Mouse (Mus musculus) limb, embryonic 13.5 days (tissue): ENCODE data around the gene AL607142.1. TPM values are rescaled to one million over a fixed set of nuclear protein-coding genes. Genes with fewer than 3 reads are reported as not detected.

Experiments
- ATAC-seq: fragments of 200-750 bp; cut with Nextera tagmentation; 2 replicates; pipeline ENCODE4 v1.8.0; 2017; ENCODE audit warnings: low read depth, moderate number of reproducible peaks, moderate TSS enrichment; ENCODE audit not compliant: low FRiP score
- H3K27ac ChIP-seq: fragments of 300-500 bp; sonication (generic); 2 replicates; pipeline ENCODE4 v1.5.1; 2015; ENCODE audit warnings: inconsistent platforms, mild to moderate bottlenecking, moderate library complexity
- H3K27me3 ChIP-seq: fragments of 300-500 bp; sonication (generic); 2 replicates; pipeline ENCODE4 v1.6.1; 2015; ENCODE audit warnings: mild to moderate bottlenecking, inconsistent platforms
- H3K36me3 ChIP-seq: fragments of 300-500 bp; sonication (generic); 2 replicates; pipeline ENCODE4 v1.6.1; 2015; ENCODE audit warnings: inconsistent platforms, mild to moderate bottlenecking, moderate library complexity
- H3K4me1 ChIP-seq: fragments of 300-500 bp; sonication (generic); 2 replicates; pipeline ENCODE4 v1.6.1; 2015; ENCODE audit warnings: inconsistent platforms
- H3K4me2 ChIP-seq: fragments of 300-500 bp; sonication (generic); replicated peaks from 2 replicates; pipeline ENCODE4 v1.6.1; 2015; ENCODE audit warnings: inconsistent platforms, mild to moderate bottlenecking, moderate library complexity
- H3K4me3 ChIP-seq: fragments of 300-500 bp; sonication (generic); 2 replicates; pipeline ENCODE4 v1.5.1; 2015; ENCODE audit warnings: moderate library complexity, mild to moderate bottlenecking, inconsistent platforms
- H3K9ac ChIP-seq: fragments of 300-500 bp; sonication (generic); 2 replicates; pipeline ENCODE4 v1.6.1; 2015; ENCODE audit warnings: mild to moderate bottlenecking, inconsistent platforms
- H3K9me3 ChIP-seq: fragments of 300-500 bp; sonication (generic); 2 replicates; pipeline ENCODE4 v1.6.1; 2016; ENCODE audit warnings: inconsistent platforms
- WGBS: fragments of 180-500 bp; shearing (Covaris S2); methylation state at CpG from one replicate; pipeline ENCODE4 v1.1.7; 2015; 5-methylcytosine and 5-hydroxymethylcytosine counted together
- polyA plus RNA-seq: library from polyadenylated mRNA; unstranded; fragments of >200 nt; fragmentation: Nextera tagmentation; extraction: Ambion mirVana; gene quantifications from 2 replicates; pipeline ENCODE4 v1.2.1, GENCODE M21; 2015

Gene AL607142.1
- polyA plus RNA-seq, 1 experiment from 2014 or later: not detected

DNA sequence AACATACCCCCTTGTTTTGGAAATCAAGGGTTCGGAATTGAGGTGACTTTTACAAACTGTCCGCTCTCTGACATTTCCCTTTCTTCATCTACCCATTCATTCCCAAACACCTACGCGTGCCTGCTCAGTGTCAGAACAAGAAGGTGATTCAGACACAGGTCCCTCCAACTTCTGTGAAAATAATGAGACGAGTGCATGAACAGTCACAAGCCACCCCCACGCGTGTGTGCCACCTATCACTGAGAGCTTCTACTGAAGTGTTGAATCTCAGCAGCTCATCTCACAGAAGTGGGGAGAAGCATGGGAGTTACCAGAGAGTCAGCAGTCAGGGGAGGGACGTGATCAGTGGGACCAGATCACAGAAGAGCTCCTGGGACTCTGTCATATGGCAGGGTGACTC, 12.5 kb downstream of the AL607142.1 start:
- ATAC-seq: no peak
- H3K4me3 ChIP-seq: no peak overlapping the region
- peaks cover 9% of the 10 kb centered on the region; the same call in 1 of the 2 replicates for H3K4me1 ChIP-seq
- H3K9ac ChIP-seq: no peak overlapping the region
- no peaks in the 10 kb centered on the region for H3K9me3 ChIP-seq
- no peaks in the 10 kb centered on the region for H3K27me3 ChIP-seq
- no peaks in the 10 kb centered on the region for H3K36me3 ChIP-seq
- H3K4me2 ChIP-seq: no peak overlapping the region
- 79% methylated on average over 8 of the region's 8 CpGs for WGBS
- no peak overlapping the region for H3K27ac ChIP-seq

DNA sequence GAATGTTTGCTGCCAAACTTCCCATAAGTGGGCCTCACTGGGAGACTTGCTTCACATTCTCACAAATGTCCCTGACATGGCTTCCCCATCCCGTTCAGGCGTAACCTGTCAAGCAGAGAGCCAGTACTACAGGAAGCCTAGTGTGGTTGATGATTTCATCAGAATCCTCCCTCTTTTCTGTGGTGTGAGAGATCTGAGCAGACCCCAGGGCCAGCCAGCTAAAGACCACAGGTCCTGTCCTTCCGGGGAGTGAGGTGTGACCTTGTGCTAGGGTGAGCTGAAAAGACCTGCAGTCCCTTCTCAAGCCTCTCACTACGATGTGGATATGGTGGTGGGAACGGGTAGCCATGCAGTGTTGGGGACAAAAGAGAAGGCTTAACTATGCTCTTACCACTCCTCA, 17.7 kb downstream of the AL607142.1 start:
- Histone ChIP-seq H3K9ac (no peak overlapping the region), H3K27ac (no peak overlapping the region), H3K27me3 (no peaks in the 10 kb centered on the region), H3K4me1 (no peaks in the 10 kb centered on the region), H3K36me3 (no peaks in the 10 kb centered on the region), H3K9me3 (no peaks in the 10 kb centered on the region), H3K4me3 (no peak overlapping the region), H3K4me2 (no peak overlapping the region)
- 90% methylated on average over 5 of the region's 5 CpGs for WGBS
- ATAC-seq: no peak

DNA sequence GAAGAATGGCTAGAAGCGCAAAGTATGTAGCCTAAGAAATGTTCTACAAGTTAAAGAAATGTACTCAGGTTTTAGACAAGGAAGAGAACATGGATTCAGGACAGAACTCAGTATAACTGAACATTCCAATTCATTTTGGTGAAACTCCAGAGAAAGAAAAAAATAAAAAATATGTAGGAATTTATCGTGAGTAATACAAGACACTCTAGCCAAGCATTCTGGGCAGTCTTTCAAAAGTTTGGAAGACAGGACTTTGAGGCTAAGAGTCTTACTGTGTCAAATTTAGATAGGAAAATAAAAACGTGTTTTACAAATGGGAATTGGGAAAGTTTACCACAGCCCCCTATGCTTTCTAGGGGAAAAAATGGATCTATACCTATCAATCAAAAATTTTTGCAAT, 18.9 kb downstream of the AL607142.1 start:
- no peak overlapping the region for H3K4me3 ChIP-seq
- H3K4me1 ChIP-seq: no peaks in the 10 kb centered on the region
- H3K36me3 ChIP-seq: no peaks in the 10 kb centered on the region
- H3K9me3 ChIP-seq: no peaks in the 10 kb centered on the region
- H3K4me2 ChIP-seq: no peak overlapping the region
- no peak overlapping the region for H3K9ac ChIP-seq
- no peak overlapping the region for H3K27ac ChIP-seq
- ATAC-seq: no peak
- no peaks in the 10 kb centered on the region for H3K27me3 ChIP-seq
- WGBS: 78% methylated on average over 3 of the region's 3 CpGs

- H3K4me2 ChIP-seq: no peak overlapping the region
- H3K9ac ChIP-seq: no peak overlapping the region
- ATAC-seq: no peak
- H3K4me1 ChIP-seq: no peaks in the 10 kb centered on the region
- H3K9me3 ChIP-seq: no peaks in the 10 kb centered on the region
- H3K36me3 ChIP-seq: no peaks in the 10 kb centered on the region
- 78% methylated on average over 8 of the region's 8 CpGs for WGBS
- H3K27ac ChIP-seq: no peak overlapping the region
- no peak overlapping the region for H3K4me3 ChIP-seq
- H3K27me3 ChIP-seq: no peaks in the 10 kb centered on the region
Measured at GRCm38 (mm10) chr4:120089536-120089935, 24.7 kb downstream of the AL607142.1 start.

GRCm38 (mm10) chr4:120091997-120092783, 27.4 kb downstream of the AL607142.1 start:
- 92% methylated on average over 1 of the region's 1 CpGs for WGBS
- Histone ChIP-seq H3K4me1 (no peaks in the 10 kb centered on the region), H3K27me3 (no peaks in the 10 kb centered on the region), H3K4me3 (no peak overlapping the region), H3K4me2 (no peak overlapping the region), H3K9ac (no peak overlapping the region), H3K36me3 (no peaks in the 10 kb centered on the region), H3K9me3 (no peaks in the 10 kb centered on the region), H3K27ac (no peak overlapping the region)
- ATAC-seq: no peak

DNA sequence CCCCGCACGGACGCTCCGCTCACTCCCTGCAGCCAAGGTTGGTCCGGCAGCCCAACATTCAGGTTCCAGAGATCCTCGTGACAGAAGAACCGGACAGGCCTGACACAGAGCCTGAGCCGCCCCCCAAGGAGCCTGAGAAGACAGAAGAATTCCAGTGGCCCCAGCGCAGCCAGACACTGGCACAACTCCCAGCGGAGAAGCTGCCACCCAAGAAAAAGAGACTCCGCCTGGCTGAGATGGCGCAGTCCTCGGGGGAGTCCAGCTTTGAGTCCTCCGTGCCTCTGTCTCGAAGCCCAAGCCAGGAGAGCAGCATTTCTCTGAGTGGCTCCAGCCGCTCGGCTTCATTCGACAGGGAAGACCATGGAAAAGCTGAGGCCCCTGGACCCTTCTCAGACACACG, 32.1 kb downstream of the AL607142.1 start:
- H3K9me3 ChIP-seq: peaks cover 10% of the 10 kb centered on the region
- ATAC-seq: no peak
- H3K4me2 ChIP-seq: no peak overlapping the region
- no peak overlapping the region for H3K4me3 ChIP-seq
- H3K4me1 ChIP-seq: no peaks in the 10 kb centered on the region
- no peak overlapping the region for H3K9ac ChIP-seq
- H3K36me3 ChIP-seq: no peaks in the 10 kb centered on the region
- H3K27me3 ChIP-seq: no peaks in the 10 kb centered on the region
- H3K27ac ChIP-seq: no peak overlapping the region
- 92% methylated on average over 19 of the region's 19 CpGs for WGBS

DNA sequence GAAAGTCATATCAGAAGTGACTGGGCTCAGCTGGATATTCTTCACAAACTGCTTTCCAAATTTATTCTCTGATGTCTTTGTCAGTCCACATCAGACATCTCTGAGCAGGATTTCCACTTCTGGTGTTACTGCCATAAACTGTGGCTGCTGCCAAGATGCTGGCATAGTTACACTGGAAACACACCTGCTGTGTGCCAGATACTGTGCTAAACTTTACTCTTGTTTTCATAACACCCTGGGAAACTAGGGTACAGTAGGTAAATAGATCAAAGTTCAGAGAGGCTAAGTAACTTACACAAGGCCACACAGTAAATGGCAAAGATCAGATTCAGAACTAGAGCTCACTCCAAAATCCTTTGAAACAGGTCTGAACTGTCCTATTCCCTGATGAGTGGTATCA, 36.4 kb downstream of the AL607142.1 start:
- ATAC-seq: no peak
- no peaks in the 10 kb centered on the region for H3K36me3 ChIP-seq

GRCm38 (mm10) chr4:120104599-120104998, 39.8 kb downstream of the AL607142.1 start:
- Histone ChIP-seq H3K4me3 (no peak overlapping the region), H3K4me1 (no peaks in the 10 kb centered on the region), H3K36me3 (no peaks in the 10 kb centered on the region), H3K9me3 (no peaks in the 10 kb centered on the region), H3K9ac (no peak overlapping the region), H3K27me3 (no peaks in the 10 kb centered on the region), H3K4me2 (no peak overlapping the region), H3K27ac (no peak overlapping the region)
- WGBS: 50% methylated on average over 5 of the region's 5 CpGs
- no peak for ATAC-seq

More for the DNA sequence above, 36.4 kb downstream of the AL607142.1 start:
- Histone ChIP-seq H3K9me3 (peaks cover 10% of the 10 kb centered on the region), H3K27me3 (no peaks in the 10 kb centered on the region), H3K9ac (no peak overlapping the region), H3K4me2 (no peak overlapping the region), H3K4me1 (no peaks in the 10 kb centered on the region), H3K4me3 (no peak overlapping the region), H3K27ac (no peak overlapping the region)

GRCm38 (mm10) chr4:120106362-120106761, 41.6 kb downstream of the AL607142.1 start:
- Histone ChIP-seq H3K4me1 (no peaks in the 10 kb centered on the region), H3K27me3 (no peaks in the 10 kb centered on the region), H3K36me3 (no peaks in the 10 kb centered on the region), H3K4me3 (no peak overlapping the region), H3K9ac (no peak overlapping the region), H3K4me2 (no peak overlapping the region), H3K9me3 (no peaks in the 10 kb centered on the region), H3K27ac (no peak overlapping the region)
- no peak for ATAC-seq
- WGBS: 89% methylated on average over 3 of the region's 3 CpGs

DNA sequence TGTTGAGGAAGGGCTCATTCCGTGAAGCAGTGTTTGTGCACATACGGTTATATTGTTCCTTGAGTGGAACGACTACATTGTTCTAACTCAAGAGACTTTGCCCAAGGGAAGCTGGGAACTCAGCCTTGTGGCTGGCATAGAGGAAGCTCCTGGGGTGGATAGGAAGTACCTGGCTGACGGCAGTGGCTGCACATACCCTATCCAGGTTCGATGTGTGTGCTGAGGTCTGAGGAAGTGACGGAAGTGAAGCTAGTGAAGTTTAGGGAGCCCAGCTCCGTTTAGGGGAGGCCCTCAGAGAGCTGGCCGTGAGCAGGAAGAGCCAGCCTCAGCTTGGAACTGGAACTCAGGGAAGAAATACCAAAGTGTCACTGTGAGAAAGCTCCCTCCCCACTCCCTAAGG, 43.0 kb downstream of the AL607142.1 start:
- Histone ChIP-seq H3K36me3 (no peaks in the 10 kb centered on the region), H3K9ac (no peak overlapping the region), H3K27ac (no peak overlapping the region), H3K4me2 (no peak overlapping the region), H3K4me1 (no peaks in the 10 kb centered on the region), H3K4me3 (no peak overlapping the region), H3K27me3 (no peaks in the 10 kb centered on the region), H3K9me3 (no peaks in the 10 kb centered on the region)
- no peak for ATAC-seq
- 73% methylated on average over 8 of the region's 8 CpGs for WGBS

- Histone ChIP-seq H3K36me3 (no peaks in the 10 kb centered on the region), H3K4me1 (no peaks in the 10 kb centered on the region), H3K27me3 (no peaks in the 10 kb centered on the region), H3K27ac (no peak overlapping the region), H3K9ac (no peak overlapping the region), H3K4me2 (no peak overlapping the region), H3K4me3 (no peak overlapping the region), H3K9me3 (0 out of 2 replicates have a peak, but pooled peaks cover 3% of the 10 kb centered on the region)
- 92% methylated on average over 3 of the region's 3 CpGs for WGBS
- ATAC-seq: no peak
Measured at GRCm38 (mm10) chr4:120115516-120115915, 50.7 kb downstream of the AL607142.1 start.

- no peaks in the 10 kb centered on the region for H3K27me3 ChIP-seq
- H3K9ac ChIP-seq: no peak overlapping the region
- 85% methylated on average over 1 of the region's 1 CpGs for WGBS
- H3K27ac ChIP-seq: no peak overlapping the region
- H3K36me3 ChIP-seq: no peaks in the 10 kb centered on the region
- no peak overlapping the region for H3K4me2 ChIP-seq
- no peak overlapping the region for H3K4me3 ChIP-seq
- no peak for ATAC-seq
- H3K4me1 ChIP-seq: no peaks in the 10 kb centered on the region
- H3K9me3 ChIP-seq: 0 out of 2 replicates have a peak, but pooled peaks cover 3% of the 10 kb centered on the region
Measured at GRCm38 (mm10) chr4:120116312-120116711, 51.5 kb downstream of the AL607142.1 start.

DNA sequence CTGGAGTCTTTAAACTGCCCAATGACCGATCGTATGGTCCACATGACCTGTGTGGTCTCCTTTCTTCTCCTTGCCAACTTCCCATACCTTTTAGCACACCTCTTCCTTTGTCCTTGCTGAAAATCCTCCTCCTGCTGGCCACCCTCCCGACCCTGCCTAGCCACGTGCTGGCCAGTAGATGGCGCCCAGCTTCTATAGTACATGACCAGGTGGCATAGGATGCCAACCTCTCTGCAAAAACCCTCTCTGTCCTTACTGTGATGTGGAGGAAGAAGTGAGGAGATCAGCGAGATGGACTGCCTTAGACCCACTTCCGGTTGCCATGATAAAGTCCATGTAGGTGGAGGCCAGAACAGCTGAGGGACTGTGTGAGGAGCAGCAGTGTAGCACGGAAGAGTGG, 55.5 kb downstream of the AL607142.1 start:
- H3K4me1 ChIP-seq: no peaks in the 10 kb centered on the region; the same call in 1 of the 2 replicates
- no peak for ATAC-seq
- H3K36me3 ChIP-seq: no peaks in the 10 kb centered on the region
- WGBS: 38% methylated on average over 8 of the region's 8 CpGs
- H3K9ac ChIP-seq: no peak overlapping the region
- 0 out of 2 replicates have a peak, but pooled peaks cover 3% of the 10 kb centered on the region for H3K9me3 ChIP-seq
- no peaks in the 10 kb centered on the region for H3K27me3 ChIP-seq
- H3K27ac ChIP-seq: no peak overlapping the region
- no peak overlapping the region for H3K4me3 ChIP-seq
- H3K4me2 ChIP-seq: no peak overlapping the region
